Mouse (Mus musculus) MEL (cell line): ENCODE measurements around the gene Hhatl. TPM values are rescaled to one million over a fixed set of nuclear protein-coding genes. Genes with fewer than 3 reads are reported as not detected.

Source experiments
- DNase-seq: peaks from one replicate; pipeline ENCODE4 v3.0.0; 2011; ENCODE audit warnings: low read depth, low spot score
- H3K27ac ChIP-seq: 2 replicates; pipeline ENCODE4 v1.5.1; 2012; ENCODE audit warnings: low read depth, mild to moderate bottlenecking, control low read depth, low read length, moderate library complexity; ENCODE audit not compliant: control insufficient read depth
- H3K27me3 ChIP-seq, 2 experiments: fragments of 150-350 bp in 1 of 2; sonication (generic) in 1 of 2; 2 replicates each; pipeline ENCODE4 v1.6.1; 2012; ENCODE audit warnings: low read length in 2 of 2, mild to moderate bottlenecking in 2 of 2, improper control_type of control experiment in 1 of 2, moderate library complexity in 1 of 2; ENCODE audit not compliant: insufficient read depth in 2 of 2, control insufficient read depth in 1 of 2
- H3K36me3 ChIP-seq, 2 experiments: 2 replicates each; pipeline ENCODE4 v1.6.1; 2012 to 2014; ENCODE audit warnings: low read length in 2 of 2, improper control_type of control experiment in 1 of 2, inconsistent platforms in 1 of 2, mild to moderate bottlenecking in 1 of 2; ENCODE audit not compliant: insufficient read depth in 2 of 2, control insufficient read depth in 1 of 2
- H3K4me1 ChIP-seq, 2 experiments: fragments of 150-350 bp in 1 of 2; sonication (generic) in 1 of 2; 2 replicates each; pipeline ENCODE4 v1.6.1; 2012; ENCODE audit warnings: low read length in 2 of 2, improper control_type of control experiment in 1 of 2, mild to moderate bottlenecking in 1 of 2; ENCODE audit not compliant: insufficient read depth in 2 of 2, control insufficient read depth in 1 of 2
- H3K4me3 ChIP-seq, 2 experiments: fragments of 150-350 bp in 1 of 2; sonication (generic) in 1 of 2; 2 replicates each; pipeline ENCODE4 v1.5.1; 2012; ENCODE audit warnings: low read depth in 2 of 2, low read length in 2 of 2, mild to moderate bottlenecking in 2 of 2, moderate library complexity in 2 of 2, control low read depth in 1 of 2, improper control_type of control experiment in 1 of 2; ENCODE audit not compliant: control insufficient read depth in 1 of 2, insufficient read depth in 1 of 2
- H3K79me2 ChIP-seq: 2 replicates; pipeline ENCODE4 v1.6.1; 2012; ENCODE audit warnings: mild to moderate bottlenecking, low read length, moderate library complexity; ENCODE audit not compliant: control insufficient read depth, poor library complexity, insufficient read depth
- H3K9ac ChIP-seq: 2 replicates; pipeline ENCODE4 v1.6.1; 2012; ENCODE audit warnings: low read depth, mild to moderate bottlenecking, control low read depth, low read length, moderate library complexity; ENCODE audit not compliant: control insufficient read depth, poor library complexity, severe bottlenecking
- H3K9me3 ChIP-seq: fragments of 150-350 bp; sonication (generic); replicated peaks from 2 replicates; pipeline ENCODE4 v1.6.1; 2012; ENCODE audit warnings: mild to moderate bottlenecking, low read length, improper control_type of control experiment, moderate library complexity; ENCODE audit not compliant: insufficient read depth
- BHLHE40 ChIP-seq: IDR thresholded peaks from 2 replicates; pipeline ENCODE4 v1.6.1; 2012; ENCODE audit warnings: low read depth, mild to moderate bottlenecking, inconsistent platforms, low read length, improper control_type of control experiment, borderline replicate concordance
- CHD1 ChIP-seq: IDR thresholded peaks from 2 replicates; pipeline ENCODE4 v1.6.1; 2012; ENCODE audit warnings: low read depth, mild to moderate bottlenecking, inconsistent platforms, low read length, improper control_type of control experiment
- CTCF ChIP-seq, 3 experiments: IDR thresholded peaks in 2 of 3; conservative IDR thresholded peaks in 1 of 3; 2 replicates each; pipeline ENCODE4 v1.5.1; 2011 to 2012; ENCODE audit warnings: low read length in 3 of 3, low read depth in 2 of 3, mild to moderate bottlenecking in 2 of 3, improper control_type of control experiment in 1 of 3, inconsistent platforms in 1 of 3, mixed read lengths in 1 of 3, moderate library complexity in 1 of 3; ENCODE audit not compliant: control insufficient read depth in 1 of 3, insufficient read depth in 1 of 3, poor library complexity in 1 of 3, severe bottlenecking in 1 of 3
- ELF1 ChIP-seq: IDR thresholded peaks from 2 replicates; pipeline ENCODE4 v1.6.1; 2014; ENCODE audit warnings: low read depth, mild to moderate bottlenecking, inconsistent platforms, low read length, improper control_type of control experiment, moderate library complexity
- EP300 ChIP-seq, 2 experiments: IDR thresholded peaks; 2 replicates each; pipeline ENCODE4 v1.6.1; 2011; ENCODE audit warnings: improper control_type of control experiment in 2 of 2, low read length in 2 of 2, low read depth in 1 of 2, mild to moderate bottlenecking in 1 of 2
- GABPA ChIP-seq: IDR thresholded peaks from 2 replicates; pipeline ENCODE4 v1.6.1; 2012; ENCODE audit warnings: low read depth, mild to moderate bottlenecking, inconsistent platforms, low read length, improper control_type of control experiment, moderate library complexity
- GATA1 ChIP-seq: IDR thresholded peaks from 2 replicates; pipeline ENCODE4 v1.6.1; 2011; ENCODE audit warnings: low read depth, low read length, improper control_type of control experiment
- HCFC1 ChIP-seq: IDR thresholded peaks from 2 replicates; pipeline ENCODE4 v1.6.1; 2012; ENCODE audit warnings: low read depth, mild to moderate bottlenecking, inconsistent platforms, low read length, improper control_type of control experiment, moderate library complexity
- JUND ChIP-seq: IDR thresholded peaks from 2 replicates; pipeline ENCODE4 v1.6.1; 2011; ENCODE audit warnings: low read depth, mild to moderate bottlenecking, improper control_type of control experiment, low read length
- KAT2A ChIP-seq: conservative IDR thresholded peaks from 2 replicates; pipeline ENCODE4 v1.6.1; 2012; ENCODE audit warnings: low read depth, low read length, improper control_type of control experiment, inconsistent platforms
- MAFK ChIP-seq: IDR thresholded peaks from 2 replicates; pipeline ENCODE4 v1.6.1; 2011; ENCODE audit warnings: low read depth, mild to moderate bottlenecking, low read length, improper control_type of control experiment, borderline replicate concordance
- MAX ChIP-seq: IDR thresholded peaks from 2 replicates; pipeline ENCODE4 v1.6.1; 2011; ENCODE audit warnings: low read length, improper control_type of control experiment
- MAZ ChIP-seq: IDR thresholded peaks from 2 replicates; pipeline ENCODE4 v1.6.1; 2012; ENCODE audit warnings: low read depth, mild to moderate bottlenecking, inconsistent platforms, low read length, improper control_type of control experiment
- MXI1 ChIP-seq: IDR thresholded peaks from 2 replicates; pipeline ENCODE4 v1.6.1; 2011; ENCODE audit warnings: mild to moderate bottlenecking, low read depth, low read length, improper control_type of control experiment
- MYB ChIP-seq: IDR thresholded peaks from 2 replicates; pipeline ENCODE4 v1.6.1; 2011; ENCODE audit warnings: mild to moderate bottlenecking, low read depth, low read length, improper control_type of control experiment
- NRF1 ChIP-seq: IDR thresholded peaks from 2 replicates; pipeline ENCODE4 v1.6.1; 2014; ENCODE audit warnings: low read depth, mild to moderate bottlenecking, inconsistent platforms, low read length, improper control_type of control experiment, moderate library complexity; ENCODE audit not compliant: poor library complexity, insufficient read depth, severe bottlenecking
- RAD21 ChIP-seq: IDR thresholded peaks from 2 replicates; pipeline ENCODE4 v1.6.1; 2011; ENCODE audit warnings: mild to moderate bottlenecking, low read depth, low read length, improper control_type of control experiment
- SIN3A ChIP-seq: IDR thresholded peaks from 2 replicates; pipeline ENCODE4 v1.6.1; 2012; ENCODE audit warnings: low read length, improper control_type of control experiment, inconsistent platforms
- TCF12 ChIP-seq: IDR thresholded peaks from 2 replicates; pipeline ENCODE4 v1.6.1; 2014; ENCODE audit warnings: low read depth, mild to moderate bottlenecking, inconsistent platforms, low read length, improper control_type of control experiment, moderate library complexity
- UBTF ChIP-seq: IDR thresholded peaks from 2 replicates; pipeline ENCODE4 v1.6.1; 2012; ENCODE audit warnings: low read depth, mild to moderate bottlenecking, inconsistent platforms, low read length, improper control_type of control experiment, moderate library complexity, borderline replicate concordance; ENCODE audit not compliant: insufficient read depth
- USF1 ChIP-seq: IDR thresholded peaks from 2 replicates; pipeline ENCODE4 v1.6.1; 2014; ENCODE audit warnings: low read depth, mild to moderate bottlenecking, inconsistent platforms, low read length, improper control_type of control experiment, moderate library complexity
- ZC3H11A ChIP-seq: IDR thresholded peaks from 2 replicates; pipeline ENCODE4 v1.6.1; 2012; ENCODE audit warnings: low read depth, mild to moderate bottlenecking, inconsistent platforms, low read length, improper control_type of control experiment
- ZKSCAN1 ChIP-seq: IDR thresholded peaks from 2 replicates; pipeline ENCODE4 v1.6.1; 2012; ENCODE audit warnings: low read depth, mild to moderate bottlenecking, inconsistent platforms, low read length, improper control_type of control experiment, moderate library complexity
- polyA plus RNA-seq, 2 experiments: library from polyadenylated mRNA; stranded (reverse) in 1 of 2; unstranded in 1 of 2; fragments of >175 nt in 1 of 2; fragments of >200 nt in 1 of 2; gene quantifications; 2 replicates each; pipeline versions ENCODE4 v1.2.1 to v1.2.4; 2012; ENCODE audit warnings: low replicate concordance in 2 of 2, low read depth in 1 of 2; ENCODE audit not compliant: insufficient read length in 2 of 2, insufficient read depth in 1 of 2, missing spikeins in 1 of 2
- total RNA-seq: library from RNA; depleted of rRNA; stranded (reverse); fragments of 300-350 nt; gene quantifications from 2 replicates; pipeline ENCODE4 v1.2.3, GENCODE M21; 2012

Gene Hhatl
- total and polyA plus RNA-seq, 3 experiments, result not detected

- H3K79me2 ChIP-seq, result no peaks in the 10 kb centered on the region
- no peak overlapping the region for H3K9ac ChIP-seq
- no peak overlapping the region for H3K27ac ChIP-seq
- H3K27me3 ChIP-seq, result no peaks in the 10 kb centered on the region
- no peak for DNase-seq
- no peak overlapping the region for H3K4me3 ChIP-seq
- H3K36me3 ChIP-seq, result no peaks in the 10 kb centered on the region
- no peaks in the 10 kb centered on the region for H3K4me1 ChIP-seq
- no peaks in the 10 kb centered on the region for H3K9me3 ChIP-seq
- TF ChIP-seq ELF1, result no peak
- TF ChIP-seq TCF12, result no peak
- no peak for TF ChIP-seq GATA1
- no peak for TF ChIP-seq GABPA
- TF ChIP-seq HCFC1, result no peak
- no peak for TF ChIP-seq SIN3A
- no peak for TF ChIP-seq CTCF (IDR thresholded peaks at IDR 0.05 in 2 of 3, conservative IDR thresholded peaks at IDR 0.05 in 1 of 3; ENCODE audit: control insufficient read depth in 1 of 3, insufficient read depth in 1 of 3, low read depth in 2 of 3, low read length in 3 of 3, poor library complexity in 1 of 3, severe bottlenecking in 1 of 3)
- no peak for TF ChIP-seq MAX
- TF ChIP-seq, all 39 proteins: peak for 0
These were observed 27.0 kb downstream of the Hhatl start for GRCm38 (mm10) chr9:121765166-121765855.

GRCm38 (mm10) chr9:121763716-121764115 is 28.6 kb downstream of the Hhatl start:
- H3K4me3 ChIP-seq, result no peak overlapping the region
- no peak for TF ChIP-seq KAT2A
- TF ChIP-seq EP300 (IDR thresholded peaks at IDR 0.05; ENCODE audit: low read depth in 1 of 2, low read length in 2 of 2), result no peak
- TF ChIP-seq JUND, result no peak
- TF ChIP-seq SIN3A, result no peak
- TF ChIP-seq MYB, result no peak
- no peak for TF ChIP-seq MAFK
- TF ChIP-seq BHLHE40, result no peak
- no peak for TF ChIP-seq ELF1
- TF ChIP-seq RAD21, result no peak
- no peak for TF ChIP-seq GABPA
- no peak for TF ChIP-seq USF1
- TF ChIP-seq MXI1, result no peak
- no peak for TF ChIP-seq TCF12
- no peak for TF ChIP-seq UBTF
- no peak for TF ChIP-seq CHD1
- TF ChIP-seq MAX, result no peak
- no peak for TF ChIP-seq ZKSCAN1
- no peak for TF ChIP-seq ZC3H11A
- TF ChIP-seq NRF1, result no peak
- no peak for TF ChIP-seq MAZ
- H3K9me3 ChIP-seq, result no peaks in the 10 kb centered on the region
- no peaks in the 10 kb centered on the region for H3K79me2 ChIP-seq
- H3K36me3 ChIP-seq, result no peaks in the 10 kb centered on the region
- no peaks in the 10 kb centered on the region for H3K4me1 ChIP-seq
- H3K27ac ChIP-seq, result no peak overlapping the region
- H3K9ac ChIP-seq, result no peak overlapping the region
- DNase-seq, result no peak
- no peaks in the 10 kb centered on the region for H3K27me3 ChIP-seq
